Mouse (Mus musculus): ENCODE results near the gene Gck. TPM values are rescaled to one million over a fixed set of nuclear protein-coding genes. Genes with fewer than 3 reads are reported as not detected.

The Gck gene
- polyA plus RNA-seq (2017; shearing (Covaris generic)) = not detected

DNA sequence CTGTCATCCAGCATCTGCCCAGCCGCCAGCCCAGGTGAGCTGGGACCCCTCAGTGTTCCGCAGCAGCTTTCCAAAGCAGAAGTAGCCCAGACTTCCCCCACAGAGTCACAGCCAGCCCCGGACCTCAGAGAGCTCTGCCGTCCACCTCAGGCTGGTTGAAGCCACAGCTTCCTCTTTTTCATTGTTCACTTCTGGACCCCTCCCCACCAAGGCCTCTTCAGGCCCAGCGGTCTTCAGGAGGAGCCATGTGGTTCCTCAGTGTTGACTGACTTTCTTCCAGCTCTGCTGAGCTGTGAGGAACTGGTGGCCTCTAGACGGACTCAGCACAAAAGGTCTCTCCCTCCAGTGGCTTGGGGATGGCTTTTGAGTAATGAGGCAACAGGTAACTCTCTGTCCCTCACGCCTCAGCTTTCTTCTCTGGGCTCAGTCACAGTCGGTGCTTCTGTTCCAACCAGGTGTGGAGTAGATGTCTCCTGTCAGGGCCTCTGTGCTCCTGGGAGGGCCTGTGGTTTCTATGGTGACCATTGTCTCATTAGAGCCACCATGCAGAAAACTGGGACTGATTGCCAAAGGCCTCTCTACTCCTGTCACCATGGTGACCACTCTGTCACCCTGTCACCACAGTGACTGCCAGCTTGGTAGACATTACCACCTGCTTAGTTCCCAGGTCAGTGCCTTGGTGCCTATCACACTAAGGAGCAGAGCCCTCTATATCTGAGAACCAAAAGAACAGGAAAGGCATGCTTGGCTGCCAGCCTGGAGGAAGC is at the start of gene Gck:
Gene Gck (minus strand): TSS at position 496 of the 767 bp plus-strand sequence.

DNA sequence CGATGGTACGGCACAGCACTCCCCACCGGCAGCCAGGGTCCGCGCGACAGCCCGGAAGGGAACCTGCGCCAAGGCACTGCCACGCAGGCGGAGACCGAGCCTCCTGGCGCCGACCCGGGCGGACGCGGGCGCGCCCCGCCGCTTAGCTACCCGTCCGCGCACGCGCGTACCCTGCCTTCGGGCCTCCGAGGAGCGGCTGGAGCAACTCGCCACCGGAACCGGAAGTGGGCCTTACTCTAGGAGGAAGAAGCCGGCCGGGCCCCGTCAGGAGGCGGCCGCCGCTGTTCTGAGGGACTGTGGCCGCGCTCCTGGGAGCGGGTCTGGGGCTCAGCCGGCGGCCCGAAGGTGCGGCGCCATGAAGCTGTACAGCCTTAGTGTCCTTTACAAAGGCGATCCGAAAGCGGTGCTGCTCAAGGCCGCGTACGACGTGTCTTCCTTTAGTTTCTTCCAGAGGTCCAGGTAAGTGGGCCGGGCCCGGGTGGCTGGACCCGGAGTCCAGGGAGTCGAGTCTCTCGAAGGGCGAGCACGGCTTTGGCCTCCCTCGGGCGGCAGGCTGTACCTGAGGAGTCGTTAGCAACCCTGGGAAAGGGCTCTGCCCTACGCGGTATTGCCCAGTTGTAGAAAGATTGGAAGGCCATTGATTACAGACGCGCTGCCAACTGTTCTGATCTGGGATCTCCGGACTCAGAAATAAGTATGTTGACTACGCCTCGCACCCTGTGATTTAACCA is 5.8 kb upstream of the Gck start, which contains the start of gene Ykt6:
Gene Ykt6 (plus strand): TSS at position 148 of the 731 bp plus-strand sequence.

DNA sequence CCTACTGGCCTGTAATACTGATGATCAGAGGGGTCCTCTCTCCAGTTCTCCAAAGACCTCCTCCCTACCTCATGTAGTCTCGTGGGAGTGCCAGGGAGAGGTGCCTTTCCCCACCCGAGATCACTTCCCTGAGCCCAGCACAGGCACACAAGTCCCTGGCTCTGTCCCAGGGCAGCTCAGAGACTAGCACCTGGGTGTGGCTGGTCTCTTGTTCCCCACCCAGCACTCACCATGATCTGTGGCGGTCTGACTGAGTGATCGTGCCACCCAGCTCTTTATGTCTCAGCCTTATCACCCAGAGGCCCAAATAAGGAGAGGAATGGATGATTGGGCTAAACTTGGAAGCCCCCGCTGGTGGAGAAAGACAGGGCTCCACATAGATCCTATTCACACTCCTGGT is 51.4 kb downstream of the Gck start, which contains the start of gene Myl7:
Gene Myl7 (minus strand): TSS at position 252 of the 400 bp plus-strand sequence.

DNA sequence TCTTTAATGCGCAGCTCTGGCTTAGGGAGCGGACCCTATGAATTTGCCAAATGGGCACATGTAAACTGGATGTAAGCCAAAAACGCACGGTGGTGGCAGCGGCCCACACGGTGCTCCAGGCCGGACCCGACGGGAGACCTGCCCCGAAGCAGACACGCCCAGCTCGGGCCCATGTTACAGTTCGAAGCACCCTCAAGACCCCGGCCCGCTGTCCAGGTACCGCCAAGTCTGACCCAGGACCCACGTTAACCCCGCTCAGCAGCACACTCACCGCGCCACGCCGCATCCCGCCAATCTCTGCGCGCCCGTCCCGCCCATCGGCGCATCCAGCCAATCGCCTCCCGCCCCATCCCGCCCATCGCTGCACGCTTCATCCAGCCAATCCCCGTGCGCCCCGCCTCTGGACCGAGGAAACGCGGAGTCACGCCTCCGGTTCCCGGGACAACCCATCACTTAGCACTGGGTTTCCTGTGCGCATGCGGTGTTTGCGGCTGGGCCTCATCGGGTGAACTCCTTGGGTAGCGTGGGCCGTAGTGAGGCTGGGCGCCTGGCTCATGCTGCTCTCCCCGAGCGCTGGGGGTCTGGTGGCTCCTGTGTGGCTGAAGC is 71.9 kb downstream of the Gck start, which contains the start of gene Pold2:
Gene Pold2 (minus strand): TSS at position 372 of the 606 bp plus-strand sequence.

DNA sequence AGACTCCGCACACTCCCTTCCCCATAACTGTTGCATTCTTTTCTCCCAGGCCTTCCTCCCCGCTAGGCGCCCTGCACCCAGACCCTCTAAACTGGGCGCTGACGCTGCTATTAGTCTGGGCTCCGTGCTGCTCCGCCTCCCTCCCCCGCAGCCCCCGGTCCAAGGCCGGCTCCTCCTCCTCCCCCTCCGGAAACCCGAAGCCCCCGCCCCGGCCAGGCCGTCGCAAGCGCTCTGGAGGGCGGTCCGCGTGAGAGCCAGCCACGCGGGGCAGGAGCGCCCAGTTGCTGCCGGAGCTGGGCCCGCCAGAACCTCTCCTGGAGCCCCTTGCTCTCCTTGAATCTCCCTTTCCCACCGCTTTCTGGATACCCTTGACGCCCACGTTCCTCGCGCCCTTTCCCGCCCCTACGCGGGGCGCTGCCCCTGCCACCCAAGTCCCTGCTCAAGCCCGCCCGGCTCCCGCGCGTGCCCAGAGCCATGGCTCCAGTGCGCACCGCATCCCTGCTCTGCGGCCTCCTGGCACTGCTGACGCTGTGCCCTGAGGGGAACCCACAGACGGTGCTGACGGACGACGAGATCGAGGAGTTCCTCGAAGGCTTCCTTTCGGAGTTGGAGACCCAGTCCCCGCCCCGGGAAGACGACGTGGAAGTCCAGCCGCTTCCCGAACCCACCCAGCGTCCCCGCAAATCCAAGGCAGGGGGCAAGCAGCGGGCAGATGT is 88.0 kb downstream of the Gck start, which contains the start of gene Aebp1:
Gene Aebp1 (plus strand): TSS at position 270 of the 716 bp plus-strand sequence.

Other genes with a start within 250 kb of the Gck start
- gene Mrps24, start 234.4 kb downstream of the Gck start, polyA plus RNA-seq (2017; shearing (Covaris generic)) = 28.5 TPM
- 31.4 TPM for gene Urgcp, start 187.7 kb downstream of the Gck start, polyA plus RNA-seq (2017; shearing (Covaris generic))
- gene Dbnl, start 161.6 kb downstream of the Gck start, polyA plus RNA-seq (2017; shearing (Covaris generic)) = 299 TPM
- 5.2 TPM for gene Pgam2, start 146.3 kb downstream of the Gck start, polyA plus RNA-seq (2017; shearing (Covaris generic))
- gene Polm, start 112.1 kb downstream of the Gck start, polyA plus RNA-seq (2017; shearing (Covaris generic)) = 32.6 TPM
- gene Aebp1, start 88.1 kb downstream of the Gck start, polyA plus RNA-seq (2017; shearing (Covaris generic)) = 0.50 TPM
- gene Pold2, start 71.8 kb downstream of the Gck start, polyA plus RNA-seq (2017; shearing (Covaris generic)) = 80.4 TPM
- gene Myl7, start 51.3 kb downstream of the Gck start, polyA plus RNA-seq (2017; shearing (Covaris generic)) = not detected
- gene Ykt6, start 5.6 kb upstream of the Gck start, polyA plus RNA-seq (2017; shearing (Covaris generic)) = 64.5 TPM
- gene Camk2b, start 116.3 kb upstream of the Gck start, polyA plus RNA-seq (2017; shearing (Covaris generic)) = 9.4 TPM
- 0.36 TPM for gene A730071L15Rik, start 249.9 kb upstream of the Gck start, polyA plus RNA-seq (2017; shearing (Covaris generic))